Mouse (Mus musculus): ENCODE data around the gene Ryr1. TPM values are rescaled to one million over a fixed set of nuclear protein-coding genes. Genes with fewer than 3 reads are reported as not detected.

Ryr1 gene
- polyA plus RNA-seq, 1 experiment from 2014 or later: 10.3 TPM

MicroRNA genes within 50 kb of the gene (microRNA counts, 519-probe panel; counts per million panel counts)
- microRNA mmu-miR-1963: 2,679 counts per million, percentile 49 among the panel's probes with 10 or more counts

Small RNAs within 50 kb of the gene (microRNA-seq; reads per million reads assigned to microRNA genes)
- gene Gm44408: not detected
- gene Mir1963: not detected

Other genes starting within 250 kb of the Ryr1 start
- 0.51 and 0.58 TPM in 2 replicates for gene Capn12, start 243.8 kb downstream of the Ryr1 start, polyA plus RNA-seq (2015; fragmentation: Nextera tagmentation; extraction: Ambion mirVana)
- 140 and 154 TPM in 2 replicates for gene Actn4, start 162.8 kb downstream of the Ryr1 start, polyA plus RNA-seq (2015; fragmentation: Nextera tagmentation; extraction: Ambion mirVana)
- 283 and 294 TPM in 2 replicates for gene Eif3k, start 143.3 kb downstream of the Ryr1 start, polyA plus RNA-seq (2015; fragmentation: Nextera tagmentation; extraction: Ambion mirVana)
- 10.6 and 10.8 TPM in 2 replicates for gene Map4k1, start 143.1 kb downstream of the Ryr1 start, polyA plus RNA-seq (2015; fragmentation: Nextera tagmentation; extraction: Ambion mirVana)
- 0.87 and 0.91 TPM in 2 replicates for gene Rasgrp4, start 9.7 kb upstream of the Ryr1 start, polyA plus RNA-seq (2015; fragmentation: Nextera tagmentation; extraction: Ambion mirVana)
- gene Fam98c, start 31.1 kb upstream of the Ryr1 start, polyA plus RNA-seq (2015; fragmentation: Nextera tagmentation; extraction: Ambion mirVana): 33.0 and 37.9 TPM in 2 replicates
- gene Ggn, start 45.0 kb upstream of the Ryr1 start, polyA plus RNA-seq (2015; fragmentation: Nextera tagmentation; extraction: Ambion mirVana): 0.46 and 0.70 TPM in 2 replicates
- gene Spred3, start 45.2 kb upstream of the Ryr1 start, polyA plus RNA-seq (2015; fragmentation: Nextera tagmentation; extraction: Ambion mirVana): 9.5 and 11.9 TPM in 2 replicates
- 272 and 274 TPM in 2 replicates for gene Psmd8, start 55.5 kb upstream of the Ryr1 start, polyA plus RNA-seq (2015; fragmentation: Nextera tagmentation; extraction: Ambion mirVana)
- 2.9 and 3.2 TPM in 2 replicates for gene Catsperg1, start 88.9 kb upstream of the Ryr1 start, polyA plus RNA-seq (2015; fragmentation: Nextera tagmentation; extraction: Ambion mirVana)
- 0.77 and 2.0 TPM in 2 replicates for gene Kcnk6, start 107.3 kb upstream of the Ryr1 start, polyA plus RNA-seq (2015; fragmentation: Nextera tagmentation; extraction: Ambion mirVana)
- 95.9 and 99.5 TPM in 2 replicates for gene Yif1b, start 113.2 kb upstream of the Ryr1 start, polyA plus RNA-seq (2015; fragmentation: Nextera tagmentation; extraction: Ambion mirVana)
- 0.67 and 0.75 TPM in 2 replicates for gene 2200002D01Rik, start 123.3 kb upstream of the Ryr1 start, polyA plus RNA-seq (2015; fragmentation: Nextera tagmentation; extraction: Ambion mirVana)
- gene Spint2, start 156.7 kb upstream of the Ryr1 start, polyA plus RNA-seq (2015; fragmentation: Nextera tagmentation; extraction: Ambion mirVana): 73.8 and 84.5 TPM in 2 replicates
- gene Ppp1r14a, start 164.1 kb upstream of the Ryr1 start, polyA plus RNA-seq (2015; fragmentation: Nextera tagmentation; extraction: Ambion mirVana): 3.0 and 5.1 TPM in 2 replicates
- 180 and 184 TPM in 2 replicates for gene Dpf1, start 178.8 kb upstream of the Ryr1 start, polyA plus RNA-seq (2015; fragmentation: Nextera tagmentation; extraction: Ambion mirVana)

Data from hindbrain, embryonic 15.5 days (tissue).